Mouse (Mus musculus) embryonic fibroblast, embryonic 13.5 days (primary cell): Measurements from ENCODE around the gene Maml3.

Source experiments
- CTCF ChIP-seq: IDR thresholded peaks from 2 replicates; pipeline ENCODE4 v1.5.1; 2011; ENCODE audit warnings: mild to moderate bottlenecking, control low read depth, low read length, moderate library complexity, borderline replicate concordance; ENCODE audit not compliant: insufficient read depth
- POLR2A ChIP-seq: IDR thresholded peaks from 2 replicates; pipeline ENCODE4 v1.6.1; 2011; ENCODE audit warnings: low read depth, mild to moderate bottlenecking, control low read depth, low read length, moderate library complexity

DNA sequence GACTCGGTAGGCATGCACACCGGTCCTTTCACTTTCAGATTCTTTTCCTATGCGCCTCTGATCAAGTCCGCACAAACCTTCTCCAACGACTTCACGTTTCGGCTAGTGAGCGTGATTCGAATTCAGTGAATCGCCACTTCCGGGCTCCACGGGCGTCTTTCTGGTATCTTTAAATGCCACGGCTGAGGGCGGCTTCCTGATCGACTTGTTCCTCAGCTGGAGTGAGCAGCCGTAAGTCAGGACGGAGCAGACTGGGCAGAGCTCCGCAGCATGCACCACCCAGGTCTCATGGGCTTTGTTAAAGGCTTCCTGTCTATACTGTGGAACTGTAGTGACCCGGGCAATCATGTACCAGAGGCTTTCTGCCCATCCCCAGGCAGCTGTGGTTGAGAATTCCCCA lies 468.2 kb downstream of the Maml3 start:
- no peak for TF ChIP-seq CTCF
- TF ChIP-seq POLR2A: no peak
